Mouse (Mus musculus) hindbrain, embryonic 16.5 days (tissue): ENCODE results near the gene Cenpv. TPM values are rescaled to one million over a fixed set of nuclear protein-coding genes. Genes with fewer than 3 reads are reported as not detected.

Experiments used
- ATAC-seq: fragments of 200-750 bp; cut with Nextera tagmentation; 2 replicates; pipeline ENCODE4 v1.8.0; 2017; ENCODE audit warnings: moderate TSS enrichment, moderate library complexity
- H3K27ac ChIP-seq: fragments of 300-500 bp; sonication (generic); 2 replicates; pipeline ENCODE4 v1.5.1; 2014; ENCODE audit warnings: low read depth, mild to moderate bottlenecking, control low read depth, low read length, moderate library complexity
- H3K27me3 ChIP-seq: fragments of 300-500 bp; sonication (generic); replicated peaks from 2 replicates; pipeline ENCODE4 v1.6.1; 2014; ENCODE audit warnings: low read length; ENCODE audit not compliant: control insufficient read depth, insufficient read depth
- H3K36me3 ChIP-seq: fragments of 300-500 bp; sonication (generic); 2 replicates; pipeline ENCODE4 v1.6.1; 2014; ENCODE audit warnings: mild to moderate bottlenecking, low read length, moderate library complexity, mixed read lengths; ENCODE audit not compliant: control insufficient read depth, insufficient read depth
- H3K4me1 ChIP-seq: fragments of 300-500 bp; sonication (generic); 2 replicates; pipeline ENCODE4 v1.6.1; 2014; ENCODE audit warnings: low read depth, low read length; ENCODE audit not compliant: control insufficient read depth, insufficient read depth
- H3K4me2 ChIP-seq: fragments of 300-500 bp; sonication (generic); 2 replicates; pipeline ENCODE4 v1.6.1; 2014; ENCODE audit warnings: mild to moderate bottlenecking, low read length, control low read depth, moderate library complexity
- H3K4me3 ChIP-seq: fragments of 300-500 bp; sonication (generic); 2 replicates; pipeline ENCODE4 v1.5.1; 2014; ENCODE audit warnings: mild to moderate bottlenecking, low read length, control low read depth, moderate library complexity
- H3K9ac ChIP-seq: fragments of 300-500 bp; sonication (generic); 2 replicates; pipeline ENCODE4 v1.6.1; 2014; ENCODE audit warnings: low read depth, mild to moderate bottlenecking, control low read depth, low read length, moderate library complexity
- H3K9me3 ChIP-seq: fragments of 300-500 bp; sonication (generic); 2 replicates; pipeline ENCODE4 v1.6.1; 2014; ENCODE audit warnings: mild to moderate bottlenecking, low read length, moderate library complexity; ENCODE audit not compliant: control insufficient read depth
- WGBS: fragments of 180-500 bp; shearing (Covaris S2); extraction: QIAGEN DNeasy Blood & Tissue Kit; methylation state at CpG from one replicate; pipeline ENCODE4 v1.1.7; 2014; 5-methylcytosine and 5-hydroxymethylcytosine counted together
- polyA plus RNA-seq: library from polyadenylated mRNA; unstranded; fragments of >200 nt; fragmentation: Nextera tagmentation; extraction: Ambion mirVana; gene quantifications from 2 replicates; pipeline ENCODE4 v1.2.1, GENCODE M21; 2015

Cenpv gene
- 23.8 and 50.7 TPM in 2 replicates for polyA plus RNA-seq

- 5% methylated on average over 51 of the region's 57 CpGs for WGBS
- Histone ChIP-seq H3K4me3 (peak within 1 kb of the TSS; percentile 88), H3K27ac (peak within 1 kb of the TSS; percentile 85), H3K36me3 (no peaks in the 10 kb centered on the region), H3K27me3 (no peaks in the 10 kb centered on the region), H3K9ac (peak within 1 kb of the TSS; percentile 93), H3K4me1 (peaks cover 7% of the 10 kb centered on the region), H3K4me2 (peak within 1 kb of the TSS; percentile 90), H3K9me3 (no peaks in the 10 kb centered on the region)
- ATAC-seq, result peak; percentile 84
Observed at GRCm38 (mm10) chr11:62539089-62539890, at the start of gene Cenpv. Gene Cenpv (minus strand): TSS chr11:62539261.

- 86% methylated on average over 5 of the region's 5 CpGs for WGBS
- Histone ChIP-seq H3K27me3 (no peaks in the 10 kb centered on the region), H3K4me2 (no peak overlapping the region), H3K4me1 (no peaks in the 10 kb centered on the region), H3K4me3 (no peak overlapping the region), H3K27ac (no peak overlapping the region), H3K9me3 (no peaks in the 10 kb centered on the region), H3K36me3 (peaks cover 16% of the 10 kb centered on the region), H3K9ac (no peak overlapping the region)
- ATAC-seq, result no peak
Observed at GRCm38 (mm10) chr11:62587034-62587433, 48.0 kb upstream of the Cenpv start.

DNA sequence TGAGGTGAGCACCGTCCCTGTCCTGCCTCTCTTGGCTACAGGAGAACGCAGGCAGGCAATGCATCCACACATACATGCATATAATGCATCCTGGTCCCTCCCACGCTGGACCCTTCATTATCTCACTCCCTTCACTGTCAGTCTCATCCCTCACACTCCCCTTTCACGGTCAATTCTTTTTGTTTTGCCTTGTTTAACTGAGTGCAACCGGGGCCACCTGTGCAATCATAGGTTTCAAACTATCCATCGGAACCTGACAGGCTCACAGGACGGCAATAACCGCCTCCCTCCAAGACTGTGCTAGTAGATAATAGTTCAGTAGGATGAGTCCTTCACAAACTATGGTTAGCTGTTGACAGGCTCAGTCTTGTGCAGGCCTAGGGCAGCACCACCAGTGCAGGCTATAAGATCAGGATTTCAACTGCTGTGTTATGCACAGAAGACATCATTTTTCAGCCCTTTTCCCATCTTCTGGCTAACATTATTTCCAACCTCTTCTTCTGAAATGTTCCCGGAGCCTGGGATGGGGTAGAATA is 45.7 kb upstream of the Cenpv start:
- Histone ChIP-seq H3K9me3 (no peaks in the 10 kb centered on the region), H3K36me3 (peaks cover 13% of the 10 kb centered on the region), H3K27ac (no peak overlapping the region), H3K27me3 (no peaks in the 10 kb centered on the region), H3K9ac (no peak overlapping the region), H3K4me1 (no peaks in the 10 kb centered on the region), H3K4me2 (no peak overlapping the region), H3K4me3 (no peak overlapping the region)
- 81% methylated on average over 9 of the region's 9 CpGs for WGBS
- ATAC-seq, result no peak

- H3K36me3 ChIP-seq, result peaks cover 13% of the 10 kb centered on the region
- no peaks in the 10 kb centered on the region for H3K27me3 ChIP-seq
- H3K4me3 ChIP-seq, result no peak overlapping the region
- no peak overlapping the region for H3K4me2 ChIP-seq
- WGBS, result 58% methylated on average over 6 of the region's 6 CpGs
- H3K9ac ChIP-seq, result no peak overlapping the region
- H3K27ac ChIP-seq, result no peak overlapping the region
- no peak for ATAC-seq
- no peaks in the 10 kb centered on the region for H3K9me3 ChIP-seq
- no peaks in the 10 kb centered on the region for H3K4me1 ChIP-seq
Observed at GRCm38 (mm10) chr11:62583031-62583430, 44.0 kb upstream of the Cenpv start.

DNA sequence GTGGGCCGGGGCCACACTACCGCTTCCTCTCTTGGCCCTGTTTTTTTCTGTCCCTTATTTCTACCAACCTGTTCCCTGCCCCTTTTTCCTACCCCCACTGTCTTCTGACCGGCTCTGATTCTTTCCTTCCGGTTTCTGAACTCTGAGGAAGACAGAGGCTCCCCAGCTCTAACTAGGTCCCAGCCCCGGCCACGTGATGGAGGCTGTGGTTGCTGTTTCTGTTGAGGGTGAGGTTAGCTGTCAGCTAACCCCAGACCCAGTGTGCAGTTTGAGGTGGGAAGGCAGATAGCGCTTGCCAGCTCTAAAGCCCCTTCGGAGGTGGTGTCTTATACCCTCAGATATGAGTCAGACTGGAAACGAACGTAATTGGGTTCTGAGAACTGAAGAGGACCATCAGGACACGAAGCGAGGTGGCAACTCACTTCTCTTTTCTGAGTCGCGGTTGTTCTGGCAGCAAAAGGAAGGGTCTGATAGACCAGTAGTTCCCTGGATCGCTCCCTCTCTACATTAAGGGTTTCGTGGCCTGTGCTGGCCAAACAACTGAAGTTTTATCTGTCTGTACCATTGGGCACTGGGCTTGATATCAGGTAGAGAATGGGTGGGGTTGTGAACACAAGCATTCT is 37.6 kb upstream of the Cenpv start:
- H3K27ac ChIP-seq, result peak overlapping the region; percentile 80
- 0 out of 2 replicates have a peak, but pooled peaks have one; percentile 7 for ATAC-seq

DNA sequence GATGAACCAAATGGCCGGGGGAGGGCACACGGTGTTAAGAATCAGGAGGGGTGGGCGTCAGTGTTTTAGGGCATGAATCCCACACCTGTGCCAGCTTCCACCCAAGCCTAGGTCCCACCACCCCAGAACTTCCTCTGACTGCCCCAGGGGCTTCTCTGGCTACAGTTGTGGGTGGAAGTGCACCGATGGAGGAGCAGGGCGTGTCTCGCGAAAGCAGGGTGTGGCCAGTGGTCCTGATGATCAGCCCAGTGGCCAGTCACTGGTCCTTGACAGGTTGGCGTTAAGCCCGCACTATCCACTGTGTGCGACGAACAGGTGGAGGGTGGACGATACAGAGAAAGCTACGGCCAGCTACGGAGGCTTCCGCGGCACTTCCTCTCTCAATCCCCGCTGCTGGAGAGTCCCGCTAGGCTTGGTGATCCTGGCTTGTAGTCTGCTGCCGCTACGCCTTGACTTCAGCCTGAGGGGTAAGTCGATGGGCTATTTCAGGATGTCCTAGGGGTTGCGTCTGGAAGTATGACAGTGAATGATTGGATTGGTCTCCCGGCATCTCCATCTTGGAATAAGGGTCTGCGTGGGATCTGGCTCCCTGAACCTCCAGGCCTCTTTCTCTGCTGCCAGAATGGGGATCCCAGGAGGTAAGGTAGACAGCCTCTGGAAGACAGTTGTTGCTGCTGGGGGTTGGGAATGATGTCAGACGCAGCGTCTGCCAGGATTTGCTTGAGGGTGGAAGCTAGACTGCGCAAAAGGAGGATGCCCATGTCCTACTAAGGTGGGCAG is 36.8 kb upstream of the Cenpv start:
- WGBS, result 3% methylated on average over 27 of the region's 27 CpGs
- Histone ChIP-seq H3K27me3 (no peaks in the 10 kb centered on the region), H3K4me3 (peak overlapping the region; percentile 58), H3K9ac (peak overlapping the region; percentile 80), H3K36me3 (no peaks in the 10 kb centered on the region), H3K4me2 (peak overlapping the region; percentile 94), H3K4me1 (no peaks in the 10 kb centered on the region; the same call in none of the 2 replicates), H3K27ac (peak overlapping the region; percentile 80), H3K9me3 (no peaks in the 10 kb centered on the region)
- ATAC-seq, result peak; percentile 78

More for the DNA sequence above, 37.6 kb upstream of the Cenpv start:
- no peaks in the 10 kb centered on the region for H3K9me3 ChIP-seq
- H3K27me3 ChIP-seq, result no peaks in the 10 kb centered on the region
- H3K4me2 ChIP-seq, result peak overlapping the region; percentile 94
- no peaks in the 10 kb centered on the region; the same call in none of the 2 replicates for H3K4me1 ChIP-seq
- peak overlapping the region; percentile 80 for H3K9ac ChIP-seq
- no peaks in the 10 kb centered on the region for H3K36me3 ChIP-seq
- peak overlapping the region; percentile 58 for H3K4me3 ChIP-seq
- WGBS, result 56% methylated on average over 16 of the region's 16 CpGs

DNA sequence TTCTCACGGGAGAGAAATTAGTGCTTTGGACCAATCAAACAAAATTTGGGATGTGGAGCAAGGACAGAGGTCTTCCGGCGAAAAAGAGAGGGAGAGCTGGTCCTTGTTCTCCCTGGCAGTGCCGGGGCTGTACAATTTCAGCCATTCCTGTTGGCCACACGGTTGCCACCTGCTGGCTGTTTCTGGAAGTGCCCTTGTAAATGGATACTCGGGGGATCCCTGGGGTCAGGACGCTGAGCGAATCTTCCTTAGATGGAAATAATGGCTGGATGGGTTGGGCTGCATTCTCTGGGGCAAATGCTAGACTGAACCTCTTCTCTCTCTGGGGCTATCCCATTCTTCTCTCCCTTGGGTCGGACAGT is 36.2 kb upstream of the Cenpv start:
- under 1% methylated on average over 9 of the region's 9 CpGs for WGBS
- peak; percentile 80 for ATAC-seq
- H3K36me3 ChIP-seq, result no peaks in the 10 kb centered on the region
- H3K4me1 ChIP-seq, result no peaks in the 10 kb centered on the region; the same call in none of the 2 replicates
- H3K9me3 ChIP-seq, result no peaks in the 10 kb centered on the region
- H3K4me3 ChIP-seq, result peak overlapping the region; percentile 58
- H3K27ac ChIP-seq, result peak overlapping the region; percentile 80
- no peaks in the 10 kb centered on the region for H3K27me3 ChIP-seq
- peak overlapping the region; percentile 94 for H3K4me2 ChIP-seq
- H3K9ac ChIP-seq, result peak overlapping the region; percentile 80

DNA sequence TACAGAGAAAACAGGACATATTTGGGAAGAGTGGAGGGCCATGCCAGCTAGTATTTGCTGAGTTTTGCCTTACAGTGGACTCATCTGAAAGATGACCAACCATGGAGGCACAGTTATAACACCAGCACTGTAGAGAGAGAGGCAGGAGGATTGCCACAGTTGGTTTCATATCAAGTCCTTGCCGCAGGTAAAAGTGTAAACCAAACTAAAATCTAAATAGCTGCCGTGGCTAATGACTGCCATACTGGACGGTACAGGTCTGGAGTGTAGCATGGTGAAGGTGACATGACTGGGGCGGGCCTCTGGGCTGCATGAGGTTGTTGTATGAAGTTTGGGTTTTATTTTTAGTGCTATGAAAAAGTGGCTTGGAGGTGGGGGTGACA is 35.6 kb upstream of the Cenpv start:
- no peaks in the 10 kb centered on the region; the same call in none of the 2 replicates for H3K4me1 ChIP-seq
- H3K27me3 ChIP-seq, result no peaks in the 10 kb centered on the region
- no peaks in the 10 kb centered on the region for H3K36me3 ChIP-seq
- H3K9me3 ChIP-seq, result no peaks in the 10 kb centered on the region
- ATAC-seq, result no peak
- H3K4me2 ChIP-seq, result no peak overlapping the region; the same call in 1 of the 2 replicates
- no peak overlapping the region for H3K4me3 ChIP-seq
- WGBS, result 77% methylated on average over 4 of the region's 4 CpGs
- H3K9ac ChIP-seq, result no peak overlapping the region
- H3K27ac ChIP-seq, result no peak overlapping the region
